Mouse (Mus musculus): ENCODE results near the gene Rin1. TPM values are rescaled to one million over a fixed set of nuclear protein-coding genes. Genes with fewer than 3 reads are reported as not detected.
A peak's percentile ranks its signal among the peaks of the same experiment; 100 is the strongest.

The Rin1 gene
- polyA plus RNA-seq, 2 experiments = 2.6 to 4.9 TPM

GRCm38 (mm10) chr19:5062446-5062845, 12.2 kb downstream of the Rin1 start:
- no peak for TF ChIP-seq POLR2A (IDR thresholded peaks at IDR 0.05; ENCODE audit: borderline replicate concordance, extremely low read depth, insufficient read depth, insufficient read length)
- no peak overlapping the region for H3K27ac ChIP-seq (replicated peaks; ENCODE audit: low read depth, low read length)
- no peak overlapping the region for H3K4me3 ChIP-seq (replicated peaks; ENCODE audit: low read length)
- no peak for DNase-seq (ENCODE audit: low spot score)
- WGBS = 43% methylated on average over 6 of the region's 6 CpGs
- H3K9me3 ChIP-seq (ENCODE audit: control insufficient read depth, low read length) = no peaks in the 10 kb centered on the region
- H3K4me2 ChIP-seq (replicated peaks; ENCODE audit: low read depth, low read length, severe bottlenecking) = no peak overlapping the region
- H3K4me1 ChIP-seq (ENCODE audit: control insufficient read depth, insufficient read depth, low read length) = peaks cover 42% of the 10 kb centered on the region
- no peak overlapping the region for H3K9ac ChIP-seq (ENCODE audit: low read depth, low read length, severe bottlenecking)
- H3K27me3 ChIP-seq (ENCODE audit: control insufficient read depth, insufficient read depth, low read length) = no peaks in the 10 kb centered on the region
- H3K36me3 ChIP-seq (ENCODE audit: control insufficient read depth, insufficient read depth, low read length) = no peaks in the 10 kb centered on the region
- no peak for ATAC-seq (ENCODE audit: low FRiP score, low read depth)

DNA sequence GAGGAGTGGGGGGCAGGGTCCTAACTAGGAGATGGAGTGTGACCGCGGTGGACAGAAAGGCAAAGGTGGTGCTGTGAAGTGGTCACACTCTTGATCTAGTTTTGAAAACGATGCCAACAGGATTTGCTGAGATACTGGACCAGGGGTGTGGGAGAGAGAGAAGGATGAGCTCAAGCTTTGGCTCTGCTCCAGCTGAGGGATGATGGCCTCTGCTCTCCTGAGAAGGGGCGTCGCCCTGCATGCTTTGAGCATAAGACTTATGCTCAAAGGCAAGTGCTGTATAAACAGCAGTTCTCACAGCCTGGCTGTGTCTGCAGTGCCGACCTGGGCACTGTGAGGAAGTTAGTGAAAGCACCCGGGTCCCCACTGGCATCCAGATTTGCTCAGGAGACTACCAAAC, 14.8 kb downstream of the Rin1 start:
- ATAC-seq (ENCODE audit: low FRiP score, low read depth) (no peak), DNase-seq (ENCODE audit: low spot score) (no peak)
- Histone ChIP-seq H3K36me3 (ENCODE audit: control insufficient read depth, insufficient read depth, low read length) (no peaks in the 10 kb centered on the region), H3K27me3 (ENCODE audit: control insufficient read depth, insufficient read depth, low read length) (no peaks in the 10 kb centered on the region), H3K9me3 (ENCODE audit: control insufficient read depth, low read length) (no peaks in the 10 kb centered on the region), H3K4me1 (ENCODE audit: control insufficient read depth, insufficient read depth, low read length) (peaks cover 42% of the 10 kb centered on the region), H3K4me2 (replicated peaks; ENCODE audit: low read depth, low read length, severe bottlenecking) (no peak overlapping the region), H3K4me3 (replicated peaks; ENCODE audit: low read length) (no peak overlapping the region), H3K27ac (replicated peaks; ENCODE audit: low read depth, low read length) (no peak overlapping the region), H3K9ac (ENCODE audit: low read depth, low read length, severe bottlenecking) (no peak overlapping the region)
- WGBS = 69% methylated on average over 7 of the region's 7 CpGs
- TF ChIP-seq POLR2A (IDR thresholded peaks at IDR 0.05; ENCODE audit: borderline replicate concordance, extremely low read depth, insufficient read depth, insufficient read length) = no peak

DNA sequence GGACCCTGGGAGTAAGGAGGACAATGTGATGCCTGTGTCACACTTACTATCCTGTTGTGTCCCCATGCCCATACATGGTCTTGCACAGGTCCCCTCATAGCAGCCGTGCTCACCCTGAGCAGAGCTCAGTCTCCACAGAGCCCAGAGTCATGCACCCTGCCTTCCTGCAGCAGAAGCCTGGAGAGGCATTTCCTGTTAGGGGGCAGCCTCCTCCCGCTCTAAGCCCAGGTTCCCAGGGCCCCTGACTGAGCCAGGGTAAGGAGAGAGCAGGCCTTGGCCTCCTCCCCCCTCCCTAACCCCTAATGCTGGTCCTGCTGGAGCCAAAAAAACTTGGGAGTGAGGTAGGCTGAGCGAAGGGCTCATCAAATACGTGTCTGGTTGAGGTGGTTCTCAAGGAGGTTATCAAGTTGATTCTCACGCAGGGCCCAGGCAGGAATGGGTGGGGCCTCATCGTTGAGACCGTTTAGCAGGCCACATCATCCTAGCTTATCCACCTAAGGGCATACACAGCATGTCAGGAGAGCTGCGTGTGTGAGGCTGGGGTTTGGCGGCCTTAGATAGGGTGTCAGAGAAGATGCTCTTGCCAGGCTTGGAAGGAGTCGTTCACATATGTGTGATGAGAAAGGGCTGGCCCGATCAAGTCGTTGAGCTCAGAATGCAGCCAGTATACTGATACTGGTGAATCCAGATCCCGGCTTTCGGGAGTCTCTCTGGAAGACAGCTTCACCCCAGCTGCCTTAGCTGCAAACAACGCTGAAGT, 16.9 kb downstream of the Rin1 start:
- H3K4me2 ChIP-seq (replicated peaks; ENCODE audit: low read depth, low read length, severe bottlenecking) = peak overlapping the region; percentile 94
- peak overlapping the region; percentile 76 for H3K9ac ChIP-seq (ENCODE audit: low read depth, low read length, severe bottlenecking)
- 0 out of 2 replicates have a peak, but pooled peaks have one; percentile 6 for TF ChIP-seq POLR2A (IDR thresholded peaks at IDR 0.05; ENCODE audit: borderline replicate concordance, extremely low read depth, insufficient read depth, insufficient read length)
- 4% methylated on average over 15 of the region's 15 CpGs for WGBS
- DNase-seq (ENCODE audit: low spot score) (no peak), ATAC-seq (ENCODE audit: low FRiP score, low read depth) (no peak)
- H3K4me3 ChIP-seq (replicated peaks; ENCODE audit: low read length) = peak overlapping the region; percentile 64
- H3K36me3 ChIP-seq (ENCODE audit: control insufficient read depth, insufficient read depth, low read length) = no peaks in the 10 kb centered on the region
- no peaks in the 10 kb centered on the region for H3K9me3 ChIP-seq (ENCODE audit: control insufficient read depth, low read length)
- H3K4me1 ChIP-seq (ENCODE audit: control insufficient read depth, insufficient read depth, low read length) = peaks cover 44% of the 10 kb centered on the region
- H3K27ac ChIP-seq (replicated peaks; ENCODE audit: low read depth, low read length) = peak overlapping the region; percentile 87
- no peaks in the 10 kb centered on the region for H3K27me3 ChIP-seq (ENCODE audit: control insufficient read depth, insufficient read depth, low read length)

GRCm38 (mm10) chr19:5067867-5068569, 17.7 kb downstream of the Rin1 start, which contains the start of gene Cd248:
Gene Cd248, plus strand, starts transcription at chr19:5068078.
- no peaks in the 10 kb centered on the region for H3K27me3 ChIP-seq (ENCODE audit: control insufficient read depth, insufficient read depth, low read length)
- peak within 1 kb of the TSS; percentile 94 for H3K4me2 ChIP-seq (replicated peaks; ENCODE audit: low read depth, low read length, severe bottlenecking)
- H3K9ac ChIP-seq (ENCODE audit: low read depth, low read length, severe bottlenecking) = peak within 1 kb of the TSS; percentile 76
- WGBS = 2% methylated on average over 34 of the region's 56 CpGs
- no peaks in the 10 kb centered on the region for H3K36me3 ChIP-seq (ENCODE audit: control insufficient read depth, insufficient read depth, low read length)
- H3K4me1 ChIP-seq (ENCODE audit: control insufficient read depth, insufficient read depth, low read length) = peaks cover 44% of the 10 kb centered on the region
- H3K9me3 ChIP-seq (ENCODE audit: control insufficient read depth, low read length) = no peaks in the 10 kb centered on the region
- TF ChIP-seq POLR2A (IDR thresholded peaks at IDR 0.05; ENCODE audit: borderline replicate concordance, extremely low read depth, insufficient read depth, insufficient read length) = peak; percentile 88; the same call in 1 of the 2 replicates
- H3K4me3 ChIP-seq (replicated peaks; ENCODE audit: low read length) = peak within 1 kb of the TSS; percentile 64
- H3K27ac ChIP-seq (replicated peaks; ENCODE audit: low read depth, low read length) = peak within 1 kb of the TSS; percentile 87
- ATAC-seq (ENCODE audit: low FRiP score, low read depth) (peak; percentile 50; the same call in 1 of the 2 replicates), DNase-seq (ENCODE audit: low spot score) (peak; percentile 92)

GRCm38 (mm10) chr19:5068570-5069234, 18.4 kb downstream of the Rin1 start:
- peak overlapping the region; percentile 94 for H3K4me2 ChIP-seq (replicated peaks; ENCODE audit: low read depth, low read length, severe bottlenecking)
- DNase-seq (ENCODE audit: low spot score) (no peak), ATAC-seq (ENCODE audit: low FRiP score, low read depth) (no peak)
- H3K9me3 ChIP-seq (ENCODE audit: control insufficient read depth, low read length) = no peaks in the 10 kb centered on the region
- peaks cover 44% of the 10 kb centered on the region for H3K4me1 ChIP-seq (ENCODE audit: control insufficient read depth, insufficient read depth, low read length)
- no peaks in the 10 kb centered on the region for H3K36me3 ChIP-seq (ENCODE audit: control insufficient read depth, insufficient read depth, low read length)
- TF ChIP-seq POLR2A (IDR thresholded peaks at IDR 0.05; ENCODE audit: borderline replicate concordance, extremely low read depth, insufficient read depth, insufficient read length) = no peak
- peak overlapping the region; percentile 87 for H3K27ac ChIP-seq (replicated peaks; ENCODE audit: low read depth, low read length)
- 38% methylated on average over 21 of the region's 21 CpGs for WGBS
- H3K9ac ChIP-seq (ENCODE audit: low read depth, low read length, severe bottlenecking) = peak overlapping the region; percentile 76
- peak overlapping the region; percentile 64 for H3K4me3 ChIP-seq (replicated peaks; ENCODE audit: low read length)
- no peaks in the 10 kb centered on the region for H3K27me3 ChIP-seq (ENCODE audit: control insufficient read depth, insufficient read depth, low read length)
